Mouse (Mus musculus): ENCODE results near the gene Lrrc8d. TPM values are rescaled to one million over a fixed set of nuclear protein-coding genes. Genes with fewer than 3 reads are reported as not detected.
A peak's percentile ranks its signal among the peaks of the same experiment; 100 is the strongest.
"Not testable (repeated sequence)": the region's sequence is repeated elsewhere in the genome, so short reads cannot be mapped to it uniquely, and the experiment has no call there.

Gene Lrrc8d
- polyA plus RNA-seq, 1 experiment = 13.5 TPM

- Histone ChIP-seq H3K4me1 (peaks cover 58% of the 10 kb centered on the region), H3K27me3 (replicated peaks) (no peaks in the 10 kb centered on the region), H3K36me3 (replicated peaks; ENCODE audit: low read length) (no peaks in the 10 kb centered on the region), H3K4me3 (replicated peaks) (peak overlapping the region; percentile 19), H3K9me3 (no peaks in the 10 kb centered on the region)
- TF ChIP-seq FLI1 (IDR thresholded peaks at IDR 0.05; ENCODE audit: low read length) = no peak
- no peak for TF ChIP-seq GATA1 (IDR thresholded peaks at IDR 0.05; ENCODE audit: borderline replicate concordance, low read length)
These were observed 159.3 kb downstream of the Lrrc8d start for GRCm38 (mm10) chr5:105858754-105859694.

- no peaks in the 10 kb centered on the region for H3K27me3 ChIP-seq (replicated peaks)
- peak overlapping the region; percentile 29 for H3K4me3 ChIP-seq (replicated peaks)
- H3K36me3 ChIP-seq (replicated peaks; ENCODE audit: low read length) = no peaks in the 10 kb centered on the region
- TF ChIP-seq GATA1 (IDR thresholded peaks at IDR 0.05; ENCODE audit: borderline replicate concordance, low read length) (peak; percentile 63; the same call in 1 of the 3 replicates), FLI1 (IDR thresholded peaks at IDR 0.05; ENCODE audit: low read length) (no peak)
- H3K4me1 ChIP-seq = peaks cover 63% of the 10 kb centered on the region
- no peaks in the 10 kb centered on the region for H3K9me3 ChIP-seq
These were observed 160.1 kb downstream of the Lrrc8d start for GRCm38 (mm10) chr5:105859716-105860460.

GRCm38 (mm10) chr5:105860461-105860835 is 160.7 kb downstream of the Lrrc8d start:
- peaks cover 62% of the 10 kb centered on the region for H3K4me1 ChIP-seq
- no peak overlapping the region for H3K4me3 ChIP-seq (replicated peaks)
- no peak for TF ChIP-seq FLI1 (IDR thresholded peaks at IDR 0.05; ENCODE audit: low read length)
- TF ChIP-seq GATA1 (IDR thresholded peaks at IDR 0.05; ENCODE audit: borderline replicate concordance, low read length) = no peak
- H3K36me3 ChIP-seq (replicated peaks; ENCODE audit: low read length) = no peaks in the 10 kb centered on the region
- no peaks in the 10 kb centered on the region for H3K9me3 ChIP-seq
- no peaks in the 10 kb centered on the region for H3K27me3 ChIP-seq (replicated peaks)

DNA sequence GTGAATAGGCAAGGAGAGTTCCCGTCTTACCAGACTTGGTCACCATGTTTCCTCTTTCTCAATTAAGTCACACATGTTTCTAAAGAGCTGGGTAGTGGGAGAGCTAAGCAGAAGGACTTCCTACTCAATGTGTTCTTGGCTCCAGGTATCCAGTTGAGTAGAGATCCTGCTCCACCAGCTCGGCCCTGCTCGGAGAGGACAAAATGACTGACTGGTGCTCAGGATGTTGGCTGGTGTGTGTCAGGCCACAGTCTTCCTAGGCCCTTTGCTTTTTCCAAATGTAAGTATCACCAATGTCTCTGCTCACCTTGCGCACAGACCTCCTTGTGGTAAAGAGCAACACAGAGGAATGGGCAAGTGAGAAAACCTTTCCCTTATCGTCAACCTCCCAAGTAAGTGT is 161.8 kb downstream of the Lrrc8d start:
- Histone ChIP-seq H3K4me3 (replicated peaks) (no peak overlapping the region), H3K36me3 (replicated peaks; ENCODE audit: low read length) (no peaks in the 10 kb centered on the region), H3K9me3 (no peaks in the 10 kb centered on the region), H3K4me1 (peaks cover 62% of the 10 kb centered on the region), H3K27me3 (replicated peaks) (no peaks in the 10 kb centered on the region)
- no peak for TF ChIP-seq GATA1 (IDR thresholded peaks at IDR 0.05; ENCODE audit: borderline replicate concordance, low read length)
- TF ChIP-seq FLI1 (IDR thresholded peaks at IDR 0.05; ENCODE audit: low read length) = no peak

DNA sequence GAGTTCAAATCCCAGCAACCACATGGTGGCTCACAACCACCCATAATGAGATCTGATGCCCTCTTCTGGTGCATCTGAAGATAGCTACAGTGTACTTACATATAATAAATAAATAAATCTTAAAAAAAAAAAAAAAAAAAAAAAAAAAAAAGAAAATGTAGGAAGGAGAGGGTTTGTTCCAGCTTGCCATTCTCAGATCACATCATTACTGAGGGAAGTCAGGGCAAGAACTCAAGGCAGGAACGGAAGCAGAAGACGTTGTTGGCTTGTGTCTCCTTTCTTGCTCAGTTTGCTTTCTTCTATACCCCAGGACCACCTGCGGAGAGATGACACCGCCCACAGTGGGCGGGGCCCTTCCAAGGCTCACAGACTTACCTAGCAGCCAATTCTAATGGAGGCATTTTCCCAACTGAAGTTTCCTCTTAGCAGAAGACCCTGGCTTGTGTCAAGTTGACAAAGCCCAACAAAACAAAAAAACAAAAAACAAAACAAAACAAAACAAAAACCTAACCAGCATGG is 165.4 kb downstream of the Lrrc8d start:
- not testable (repeated sequence) for H3K36me3 ChIP-seq (replicated peaks; ENCODE audit: low read length); H3K4me3 ChIP-seq (replicated peaks); H3K9me3 ChIP-seq; H3K27me3 ChIP-seq (replicated peaks)
- H3K4me1 ChIP-seq = peaks cover 52% of the 10 kb centered on the region

DNA sequence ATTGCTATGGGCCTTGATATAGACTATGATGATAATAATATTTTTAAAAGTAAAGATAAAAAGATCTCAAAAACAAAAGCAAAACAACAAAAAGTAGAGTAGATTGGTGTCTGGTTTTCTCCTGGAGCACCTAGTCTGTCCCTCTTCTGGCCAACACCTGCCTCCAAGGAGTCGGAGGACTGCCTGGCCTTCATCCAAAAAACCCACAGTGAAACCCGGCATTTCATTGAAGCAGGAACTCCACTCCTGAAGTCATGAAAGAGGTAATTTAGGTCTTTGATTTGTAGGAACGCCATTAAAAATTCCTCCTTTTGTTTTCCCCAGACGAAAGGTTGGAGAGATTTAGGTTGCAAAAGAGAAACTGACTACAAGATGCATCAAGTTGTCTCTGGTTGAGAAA is 167.7 kb downstream of the Lrrc8d start:
- no peak for TF ChIP-seq GATA1 (IDR thresholded peaks at IDR 0.05; ENCODE audit: borderline replicate concordance, low read length)
- no peak for TF ChIP-seq FLI1 (IDR thresholded peaks at IDR 0.05; ENCODE audit: low read length)
- no peak overlapping the region for H3K4me3 ChIP-seq (replicated peaks)

GRCm38 (mm10) chr5:105867841-105868447 is 168.2 kb downstream of the Lrrc8d start:
- TF ChIP-seq GATA1 (IDR thresholded peaks at IDR 0.05; ENCODE audit: borderline replicate concordance, low read length) (no peak), FLI1 (IDR thresholded peaks at IDR 0.05; ENCODE audit: low read length) (no peak)
- Histone ChIP-seq H3K36me3 (replicated peaks; ENCODE audit: low read length) (no peaks in the 10 kb centered on the region), H3K4me1 (peaks cover 57% of the 10 kb centered on the region), H3K27me3 (replicated peaks) (peaks cover 2% of the 10 kb centered on the region), H3K4me3 (replicated peaks) (peak overlapping the region; percentile 31), H3K9me3 (peaks cover 4% of the 10 kb centered on the region; the same call in 1 of the 2 replicates)

More for the DNA sequence above, 167.7 kb downstream of the Lrrc8d start:
- H3K4me1 ChIP-seq = peaks cover 52% of the 10 kb centered on the region
- H3K27me3 ChIP-seq (replicated peaks) = peaks cover 2% of the 10 kb centered on the region
- H3K9me3 ChIP-seq = peaks cover 4% of the 10 kb centered on the region; the same call in 1 of the 2 replicates
- no peaks in the 10 kb centered on the region for H3K36me3 ChIP-seq (replicated peaks; ENCODE audit: low read length)

- Histone ChIP-seq H3K9me3 (peaks cover 4% of the 10 kb centered on the region; the same call in 1 of the 2 replicates), H3K36me3 (replicated peaks; ENCODE audit: low read length) (no peaks in the 10 kb centered on the region), H3K4me1 (peaks cover 63% of the 10 kb centered on the region), H3K4me3 (replicated peaks) (no peak overlapping the region), H3K27me3 (replicated peaks) (peaks cover 2% of the 10 kb centered on the region)
- TF ChIP-seq GATA1 (IDR thresholded peaks at IDR 0.05; ENCODE audit: borderline replicate concordance, low read length) (no peak), FLI1 (IDR thresholded peaks at IDR 0.05; ENCODE audit: low read length) (no peak)
These were observed 168.8 kb downstream of the Lrrc8d start for GRCm38 (mm10) chr5:105868593-105868992.

- Histone ChIP-seq H3K36me3 (replicated peaks; ENCODE audit: low read length) (no peaks in the 10 kb centered on the region), H3K4me1 (peaks cover 62% of the 10 kb centered on the region), H3K4me3 (replicated peaks) (peak overlapping the region; percentile 59), H3K27me3 (replicated peaks) (peaks cover 6% of the 10 kb centered on the region), H3K9me3 (peaks cover 4% of the 10 kb centered on the region; the same call in 1 of the 2 replicates)
- no peak for TF ChIP-seq FLI1 (IDR thresholded peaks at IDR 0.05; ENCODE audit: low read length)
- TF ChIP-seq GATA1 (IDR thresholded peaks at IDR 0.05; ENCODE audit: borderline replicate concordance, low read length) = no peak
These were observed 170.0 kb downstream of the Lrrc8d start for GRCm38 (mm10) chr5:105869739-105870138.

Measured in megakaryocyte, embryonic 14.5 days (primary cell).